Mouse (Mus musculus): Measurements from ENCODE around the gene Htr2b.

The Htr2b gene

GRCm38 (mm10) chr1:86076565-86076964, 35.2 kb downstream of the Htr2b start:
- DNase-seq: no peak

DNA sequence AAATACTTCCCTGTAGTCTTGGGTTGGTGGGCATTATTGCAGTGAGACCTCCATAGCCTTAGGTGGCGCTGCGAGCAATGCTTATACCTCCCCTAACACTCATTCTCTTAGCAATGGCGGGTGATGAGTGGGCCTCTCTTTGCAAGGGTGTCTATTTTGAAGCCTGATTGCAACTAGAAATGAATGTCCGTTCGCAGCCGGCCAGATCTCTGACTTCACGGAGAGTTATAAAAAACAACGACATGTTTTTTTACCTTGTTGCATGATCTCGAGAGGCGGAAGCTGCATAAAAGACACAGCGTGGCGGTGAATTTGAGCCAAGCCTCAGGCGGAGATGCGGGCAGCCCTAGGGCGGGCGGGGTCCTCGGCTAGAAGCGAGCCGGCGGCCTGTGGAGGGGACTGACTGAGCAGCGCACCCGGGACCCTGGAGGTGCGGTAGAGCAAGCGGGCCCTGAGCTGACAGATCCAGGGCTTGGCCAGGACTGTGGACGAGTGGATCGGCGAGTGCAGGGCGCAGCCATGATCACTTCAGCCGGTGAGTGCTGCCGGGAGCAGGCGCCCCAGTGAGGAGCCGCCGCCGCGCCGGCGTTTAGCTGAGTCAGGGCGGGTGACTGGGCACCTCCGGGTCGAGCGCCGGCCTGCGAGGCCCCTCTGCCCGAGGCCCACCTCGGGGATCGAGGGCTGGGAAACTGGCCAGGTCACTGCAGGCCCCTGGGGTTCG, 47.3 kb downstream of the Htr2b start, which contains the start of gene Psmd1:
Gene Psmd1, plus strand, starts transcription at position 117 of the 721 bp plus-strand sequence.
- DNase-seq: peak; percentile 87

GRCm38 (mm10) chr1:86062523-86062922, 49.2 kb downstream of the Htr2b start:
- DNase-seq: no peak

DNA sequence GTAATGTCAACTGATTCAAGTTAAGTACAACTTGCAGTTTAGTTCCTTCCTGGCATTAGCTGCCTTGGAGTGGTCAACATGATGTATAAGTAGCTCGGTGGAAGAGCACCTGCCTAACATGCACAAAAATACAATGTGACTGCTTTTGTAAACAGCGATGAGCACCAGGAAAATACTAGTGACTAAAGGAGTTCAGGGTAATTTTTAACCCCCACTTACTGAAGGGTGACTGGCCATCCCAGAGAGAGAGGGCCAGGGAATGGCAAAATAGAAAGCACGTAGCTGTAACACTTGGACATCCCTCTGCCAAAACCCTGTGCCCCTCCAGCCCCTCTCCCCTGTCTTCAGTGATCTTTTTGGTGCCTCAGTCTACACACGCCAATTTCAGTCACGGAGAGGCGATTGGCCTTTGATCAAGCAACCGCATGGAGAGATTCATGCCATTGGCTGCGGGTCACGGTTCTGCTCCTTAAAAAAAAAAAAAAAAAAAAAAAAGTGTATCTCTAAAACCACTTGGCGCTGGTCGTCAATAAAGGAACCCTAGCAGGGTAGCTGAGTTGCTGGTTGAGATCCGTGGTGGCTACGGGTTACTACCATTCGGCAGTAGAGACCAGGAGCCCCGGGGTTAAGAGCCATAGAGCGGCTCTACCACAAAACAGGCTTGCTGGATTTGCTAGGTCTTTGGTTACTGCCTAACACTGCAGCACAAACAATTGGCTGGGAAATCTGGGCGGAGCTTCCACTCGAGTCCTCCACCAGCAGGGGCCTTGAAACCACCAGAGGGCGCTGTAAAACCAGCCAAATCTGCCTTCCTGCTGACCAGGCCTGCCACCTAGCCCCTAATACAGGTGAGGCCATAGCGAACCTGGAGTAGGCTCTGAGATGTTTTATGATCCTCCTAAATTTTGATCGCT, 52.7 kb downstream of the Htr2b start:
- peak; percentile 93 for DNase-seq

DNA sequence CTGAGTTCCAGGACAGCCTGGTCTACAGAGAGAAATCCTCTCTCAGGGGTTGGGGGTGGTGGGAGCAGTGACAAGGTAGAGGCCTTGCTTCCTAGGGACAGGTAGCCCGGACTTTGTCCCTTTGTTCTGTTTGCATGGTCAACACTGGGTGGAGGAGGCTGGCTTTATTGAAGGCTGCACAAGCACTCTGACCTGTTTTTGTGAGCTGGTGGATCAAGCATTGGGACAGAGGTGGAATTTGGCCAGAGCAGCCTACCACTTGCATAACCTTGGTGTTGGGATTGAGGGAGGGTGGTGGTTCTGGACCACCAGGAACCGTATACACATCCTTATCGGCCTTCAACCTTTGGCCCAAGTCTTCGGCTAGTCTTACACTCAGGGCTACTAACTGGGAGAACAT, 55.5 kb downstream of the Htr2b start:
- DNase-seq: no peak

- DNase-seq: no peak
Measured at GRCm38 (mm10) chr1:86054943-86055342, 56.8 kb downstream of the Htr2b start.

GRCm38 (mm10) chr1:86053198-86053921, 58.4 kb downstream of the Htr2b start:
- DNase-seq: peak; percentile 76
